Mouse (Mus musculus) heart, postnatal 10 days (tissue): ENCODE measurements at regions not wholly inside any gene's neighbourhood (a gene's known extent, or its start where the extent isn't known, plus 50 kb on each side); places are given as distances from the start of the nearest gene placed in this dataset.

Experiments used
- DNase-seq, 2 experiments: peaks; one replicate each; pipeline ENCODE4 v3.0.0; 2021
- intact Hi-C: fragments of 180-260 bp; cut with DNase I; formaldehyde crosslinking; loops from one replicate; pipeline ENCODE4 v1.15.1; 2025

- intact Hi-C loops = no loop called here
- DNase-seq = no peak
Observed at GRCm38 (mm10) chr10:118501571-118501970, 60.7 kb downstream of the Ifng start.

- peak; percentile 8 to 15 for DNase-seq
- intact Hi-C loops = no loop called here
Observed at GRCm38 (mm10) chr10:118504811-118505210, 64.0 kb downstream of the Ifng start.

GRCm38 (mm10) chr10:118506154-118506553 is 65.3 kb downstream of the Ifng start:
- intact Hi-C loops = no loop called here
- DNase-seq = no peak

GRCm38 (mm10) chr10:118507630-118508029 is 66.8 kb downstream of the Ifng start:
- peak in 1 of 2 experiments; percentile 3 for DNase-seq
- intact Hi-C loops = no loop called here

- no peak for DNase-seq
- intact Hi-C loops = no loop called here
Observed at GRCm38 (mm10) chr10:118516839-118517238, 76.0 kb downstream of the Ifng start.

GRCm38 (mm10) chr10:118517995-118518394 is 77.1 kb downstream of the Ifng start:
- DNase-seq = no peak
- intact Hi-C loops = no loop called here

- DNase-seq = peak in 1 of 2 experiments; percentile 41
- intact Hi-C loops = loop anchor here (2.0 to 5.0 kb wide), 2 partner anchors 103 to 389 kb away; no protein-coding TSS in a partner anchor
Observed at GRCm38 (mm10) chr10:118545966-118546365, 105.1 kb downstream of the Ifng start.

GRCm38 (mm10) chr10:118550201-118550600 is 109.4 kb downstream of the Ifng start:
- no peak for DNase-seq
- intact Hi-C loops = no loop called here

- no peak for DNase-seq
- intact Hi-C loops = no loop called here
Observed at GRCm38 (mm10) chr10:118558848-118559247, 118.0 kb downstream of the Ifng start.

GRCm38 (mm10) chr10:118564041-118564440 is 123.2 kb downstream of the Ifng start:
- DNase-seq = no peak
- intact Hi-C loops = no loop called here

GRCm38 (mm10) chr10:118564528-118565268 is 123.9 kb downstream of the Ifng start:
- intact Hi-C loops = no loop called here
- no peak for DNase-seq

- no peak for DNase-seq
- intact Hi-C loops = no loop called here
Observed at GRCm38 (mm10) chr10:118568617-118569016, 127.8 kb downstream of the Ifng start.

- intact Hi-C loops = no loop called here
- DNase-seq = peak; percentile 62 to 82
Observed at GRCm38 (mm10) chr10:118569424-118569823, 128.6 kb downstream of the Ifng start.

GRCm38 (mm10) chr10:118573247-118573646 is 132.4 kb downstream of the Ifng start:
- intact Hi-C loops = no loop called here
- no peak for DNase-seq

GRCm38 (mm10) chr10:118575570-118575969 is 134.7 kb downstream of the Ifng start:
- no peak for DNase-seq
- intact Hi-C loops = no loop called here

- intact Hi-C loops = no loop called here
- DNase-seq = no peak
Observed at GRCm38 (mm10) chr10:118581376-118581775, 140.5 kb downstream of the Ifng start.

GRCm38 (mm10) chr10:118585821-118586220 is 145.0 kb downstream of the Ifng start:
- intact Hi-C loops = no loop called here
- no peak for DNase-seq

- DNase-seq = no peak
- intact Hi-C loops = no loop called here
Observed at GRCm38 (mm10) chr10:118588198-118588597, 147.4 kb downstream of the Ifng start.

GRCm38 (mm10) chr10:118592648-118593368 is 152.0 kb downstream of the Ifng start:
- intact Hi-C loops = loop anchor here (1.0 to 10.0 kb wide), 5 partner anchors 122 to 769 kb away; no protein-coding TSS in a partner anchor
- DNase-seq = peak; percentile 89 to 94

GRCm38 (mm10) chr10:118596206-118596605 is 155.4 kb downstream of the Ifng start:
- intact Hi-C loops = loop anchor here (10.0 kb wide), 2 partner anchors 119 to 169 kb away; no protein-coding TSS in a partner anchor
- peak; percentile 49 to 61 for DNase-seq

- intact Hi-C loops = loop anchor here (10.0 kb wide), 2 partner anchors 116 to 166 kb away; no protein-coding TSS in a partner anchor
- DNase-seq = no peak
Observed at GRCm38 (mm10) chr10:118598497-118598896, 157.7 kb downstream of the Ifng start.

- intact Hi-C loops = loop anchor here (10.0 kb wide), 2 partner anchors 116 to 166 kb away; no protein-coding TSS in a partner anchor
- DNase-seq = no peak
Observed at GRCm38 (mm10) chr10:118599197-118599596, 158.4 kb downstream of the Ifng start.
